Mouse (Mus musculus) heart, embryonic 16.5 days (tissue): ENCODE measurements around the gene Nav1. TPM values are rescaled to one million over a fixed set of nuclear protein-coding genes. Genes with fewer than 3 reads are reported as not detected.
A peak's percentile ranks its signal among the peaks of the same experiment; 100 is the strongest.

Experiments
- ATAC-seq: fragments of 200-750 bp; cut with Nextera tagmentation; replicated peaks from 2 replicates; pipeline ENCODE4 v1.8.0; 2017; ENCODE audit warnings: moderate number of reproducible peaks; ENCODE audit not compliant: insufficient read depth, low FRiP score; ENCODE audit errors: extremely low read depth
- H3K27ac ChIP-seq: fragments of 300-500 bp; sonication (generic); 2 replicates; pipeline ENCODE4 v1.5.1; 2014; ENCODE audit warnings: mild to moderate bottlenecking, low read length, control low read depth, moderate library complexity
- H3K27me3 ChIP-seq: fragments of 300-500 bp; sonication (generic); 2 replicates; pipeline ENCODE4 v1.6.1; 2014; ENCODE audit warnings: low read length, mixed read lengths; ENCODE audit not compliant: control insufficient read depth, insufficient read depth
- H3K36me3 ChIP-seq: fragments of 300-500 bp; sonication (generic); 2 replicates; pipeline ENCODE4 v1.6.1; 2014; ENCODE audit not compliant: control insufficient read depth, insufficient read depth
- H3K4me1 ChIP-seq: fragments of 300-500 bp; sonication (generic); 2 replicates; pipeline ENCODE4 v1.6.1; 2014; ENCODE audit warnings: low read length, mixed read lengths; ENCODE audit not compliant: control insufficient read depth, insufficient read depth
- H3K4me2 ChIP-seq: fragments of 300-500 bp; sonication (generic); 2 replicates; pipeline ENCODE4 v1.6.1; 2014; ENCODE audit warnings: low read depth, mild to moderate bottlenecking, control low read depth, low read length
- H3K4me3 ChIP-seq: fragments of 300-500 bp; sonication (generic); 2 replicates; pipeline ENCODE4 v1.5.1; 2014; ENCODE audit warnings: mild to moderate bottlenecking, control low read depth, low read length
- H3K9ac ChIP-seq: fragments of 300-500 bp; sonication (generic); 2 replicates; pipeline ENCODE4 v1.6.1; 2014; ENCODE audit warnings: low read length, control low read depth
- H3K9me3 ChIP-seq: fragments of 300-500 bp; sonication (generic); replicated peaks from 2 replicates; pipeline ENCODE4 v1.6.1; 2016; ENCODE audit warnings: low read length; ENCODE audit not compliant: control insufficient read depth
- WGBS: fragments of 180-500 bp; shearing (Covaris S2); extraction: QIAGEN DNeasy Blood & Tissue Kit; methylation state at CpG from one replicate; pipeline ENCODE4 v1.1.7; 2014; 5-methylcytosine and 5-hydroxymethylcytosine counted together
- polyA plus RNA-seq: library from polyadenylated mRNA; unstranded; fragments of >200 nt; fragmentation: Nextera tagmentation; extraction: Ambion mirVana; gene quantifications from 2 replicates; pipeline ENCODE4 v1.2.1, GENCODE M21; 2015

The Nav1 gene
- polyA plus RNA-seq, 1 experiment from 2014 or later: 22.6 TPM

- H3K36me3 ChIP-seq: peaks cover 5% of the 10 kb centered on the region; the same call in 1 of the 2 replicates
- peak overlapping the region; percentile 95 for H3K27ac ChIP-seq
- peak overlapping the region; percentile 1; the same call in 1 of the 2 replicates for H3K9ac ChIP-seq
- peak overlapping the region; percentile 19 for H3K4me2 ChIP-seq
- no peak overlapping the region for H3K4me3 ChIP-seq
- peaks cover 24% of the 10 kb centered on the region for H3K4me1 ChIP-seq
- ATAC-seq: peak; percentile 85
- WGBS: 24% methylated on average over 12 of the region's 12 CpGs
- no peaks in the 10 kb centered on the region for H3K27me3 ChIP-seq
- H3K9me3 ChIP-seq: 0 out of 2 replicates have a peak, but pooled peaks cover 2% of the 10 kb centered on the region
These were observed 83.1 kb downstream of the Nav1 start for GRCm38 (mm10) chr1:135523780-135524517.

GRCm38 (mm10) chr1:135523344-135523743 lies 83.8 kb downstream of the Nav1 start:
- H3K36me3 ChIP-seq: peaks cover 3% of the 10 kb centered on the region; the same call in 1 of the 2 replicates
- H3K27me3 ChIP-seq: no peaks in the 10 kb centered on the region
- peak overlapping the region; percentile 95 for H3K27ac ChIP-seq
- no peak overlapping the region for H3K4me2 ChIP-seq
- H3K4me3 ChIP-seq: no peak overlapping the region
- H3K9ac ChIP-seq: peak overlapping the region; percentile 1; the same call in 1 of the 2 replicates
- 0 out of 2 replicates have a peak, but pooled peaks cover 2% of the 10 kb centered on the region for H3K9me3 ChIP-seq
- no peak for ATAC-seq
- WGBS: 66% methylated on average over 2 of the region's 2 CpGs
- H3K4me1 ChIP-seq: peaks cover 26% of the 10 kb centered on the region

GRCm38 (mm10) chr1:135520550-135521168 lies 86.4 kb downstream of the Nav1 start:
- H3K9ac ChIP-seq: no peak overlapping the region
- H3K4me2 ChIP-seq: no peak overlapping the region
- H3K4me3 ChIP-seq: no peak overlapping the region
- no peaks in the 10 kb centered on the region for H3K27me3 ChIP-seq
- ATAC-seq: no peak
- H3K9me3 ChIP-seq: 0 out of 2 replicates have a peak, but pooled peaks cover 2% of the 10 kb centered on the region
- no peaks in the 10 kb centered on the region for H3K36me3 ChIP-seq
- peaks cover 43% of the 10 kb centered on the region for H3K4me1 ChIP-seq
- WGBS: 67% methylated on average over 13 of the region's 13 CpGs
- 0 out of 2 replicates have a peak overlapping the region, but pooled peaks have one; percentile 24 for H3K27ac ChIP-seq

GRCm38 (mm10) chr1:135518661-135519060 lies 88.4 kb downstream of the Nav1 start:
- H3K4me1 ChIP-seq: peaks cover 49% of the 10 kb centered on the region
- no peaks in the 10 kb centered on the region for H3K27me3 ChIP-seq
- no peak overlapping the region for H3K9ac ChIP-seq
- H3K9me3 ChIP-seq: 0 out of 2 replicates have a peak, but pooled peaks cover 2% of the 10 kb centered on the region
- no peaks in the 10 kb centered on the region for H3K36me3 ChIP-seq
- no peak overlapping the region for H3K4me2 ChIP-seq
- H3K4me3 ChIP-seq: no peak overlapping the region
- WGBS: 39% methylated on average over 5 of the region's 5 CpGs
- no peak for ATAC-seq
- no peak overlapping the region for H3K27ac ChIP-seq

GRCm38 (mm10) chr1:135517469-135517868 lies 89.6 kb downstream of the Nav1 start:
- no peak for ATAC-seq
- peaks cover 53% of the 10 kb centered on the region for H3K4me1 ChIP-seq
- H3K27ac ChIP-seq: no peak overlapping the region
- no peak overlapping the region for H3K9ac ChIP-seq
- no peaks in the 10 kb centered on the region for H3K36me3 ChIP-seq
- H3K4me2 ChIP-seq: no peak overlapping the region
- H3K4me3 ChIP-seq: no peak overlapping the region
- no peaks in the 10 kb centered on the region for H3K27me3 ChIP-seq
- 0 out of 2 replicates have a peak, but pooled peaks cover 2% of the 10 kb centered on the region for H3K9me3 ChIP-seq
- 80% methylated on average over 6 of the region's 6 CpGs for WGBS

- H3K4me2 ChIP-seq: no peak overlapping the region
- 0 out of 2 replicates have a peak, but pooled peaks cover 2% of the 10 kb centered on the region for H3K9me3 ChIP-seq
- H3K27ac ChIP-seq: 0 out of 2 replicates have a peak overlapping the region, but pooled peaks have one; percentile 0
- H3K4me3 ChIP-seq: no peak overlapping the region
- H3K27me3 ChIP-seq: no peaks in the 10 kb centered on the region
- no peaks in the 10 kb centered on the region for H3K36me3 ChIP-seq
- H3K9ac ChIP-seq: no peak overlapping the region
- ATAC-seq: no peak
- H3K4me1 ChIP-seq: peaks cover 59% of the 10 kb centered on the region
- WGBS: 54% methylated on average over 10 of the region's 10 CpGs
These were observed 90.4 kb downstream of the Nav1 start for GRCm38 (mm10) chr1:135516511-135517305.

GRCm38 (mm10) chr1:135515633-135516238 lies 91.4 kb downstream of the Nav1 start:
- Histone ChIP-seq H3K9ac (no peak overlapping the region), H3K4me1 (peaks cover 67% of the 10 kb centered on the region), H3K27me3 (no peaks in the 10 kb centered on the region), H3K27ac (no peak overlapping the region), H3K36me3 (no peaks in the 10 kb centered on the region), H3K4me3 (no peak overlapping the region), H3K4me2 (no peak overlapping the region), H3K9me3 (no peaks in the 10 kb centered on the region)
- ATAC-seq: no peak
- WGBS: 84% methylated on average over 12 of the region's 12 CpGs

GRCm38 (mm10) chr1:135514913-135515632 lies 92.0 kb downstream of the Nav1 start:
- no peak for ATAC-seq
- WGBS: 61% methylated on average over 9 of the region's 9 CpGs
- Histone ChIP-seq H3K27me3 (no peaks in the 10 kb centered on the region), H3K36me3 (no peaks in the 10 kb centered on the region), H3K4me3 (no peak overlapping the region), H3K9me3 (no peaks in the 10 kb centered on the region), H3K4me2 (no peak overlapping the region), H3K27ac (peak overlapping the region; percentile 88), H3K4me1 (peaks cover 70% of the 10 kb centered on the region), H3K9ac (no peak overlapping the region)
